Mouse (Mus musculus) neural tube, embryonic 14.5 days (tissue): ENCODE results near the gene Gm20388. TPM values are rescaled to one million over a fixed set of nuclear protein-coding genes. Genes with fewer than 3 reads are reported as not detected.
A peak's percentile ranks its signal among the peaks of the same experiment; 100 is the strongest.

Experiments
- ATAC-seq: fragments of 200-750 bp; cut with Nextera tagmentation; 2 replicates; pipeline ENCODE4 v1.8.0; 2017; ENCODE audit warnings: low read depth, mild to moderate bottlenecking, moderate TSS enrichment, moderate library complexity
- H3K27ac ChIP-seq: fragments of 300-500 bp; sonication (generic); 2 replicates; pipeline ENCODE4 v1.5.1; 2014; ENCODE audit warnings: low read depth, mild to moderate bottlenecking, control low read depth, low read length, moderate library complexity, mixed read lengths
- H3K27me3 ChIP-seq: fragments of 300-500 bp; sonication (generic); 2 replicates; pipeline ENCODE4 v1.6.1; 2014; ENCODE audit warnings: low read length; ENCODE audit not compliant: control insufficient read depth, insufficient read depth
- H3K36me3 ChIP-seq: fragments of 300-500 bp; sonication (generic); 2 replicates; pipeline ENCODE4 v1.6.1; 2014; ENCODE audit warnings: low read length, mixed read lengths; ENCODE audit not compliant: control insufficient read depth, insufficient read depth
- H3K4me1 ChIP-seq: fragments of 300-500 bp; sonication (generic); 2 replicates; pipeline ENCODE4 v1.6.1; 2014; ENCODE audit warnings: low read length; ENCODE audit not compliant: control insufficient read depth, insufficient read depth
- H3K4me2 ChIP-seq: fragments of 300-500 bp; sonication (generic); 2 replicates; pipeline ENCODE4 v1.6.1; 2014; ENCODE audit warnings: mild to moderate bottlenecking, low read depth, low read length, control low read depth
- H3K4me3 ChIP-seq: fragments of 300-500 bp; sonication (generic); 2 replicates; pipeline ENCODE4 v1.5.1; 2014; ENCODE audit warnings: low read depth, low read length, control low read depth, mixed read lengths
- H3K9ac ChIP-seq: fragments of 300-500 bp; sonication (generic); replicated peaks from 2 replicates; pipeline ENCODE4 v1.6.1; 2014; ENCODE audit warnings: low read depth, mild to moderate bottlenecking, control low read depth, low read length, mixed read lengths
- H3K9me3 ChIP-seq: fragments of 300-500 bp; sonication (generic); 2 replicates; pipeline ENCODE4 v1.6.1; 2016; ENCODE audit warnings: low read length; ENCODE audit not compliant: control insufficient read depth
- WGBS: fragments of 180-500 bp; shearing (Covaris S2); extraction: QIAGEN DNeasy Blood & Tissue Kit; methylation state at CpG from one replicate; pipeline ENCODE4 v1.1.7; 2014; 5-methylcytosine and 5-hydroxymethylcytosine counted together
- polyA plus RNA-seq: library from polyadenylated mRNA; unstranded; fragments of >200 nt; fragmentation: Nextera tagmentation; extraction: Ambion mirVana; gene quantifications from 2 replicates; pipeline ENCODE4 v1.2.1, GENCODE M21; 2014

The Gm20388 gene
- polyA plus RNA-seq, 1 experiment from 2014 or later, result 10.3 TPM

- peaks cover 72% of the 10 kb centered on the region for H3K27me3 ChIP-seq
- ATAC-seq, result no peak
- 3% methylated on average over 12 of the region's 12 CpGs for WGBS
- H3K4me2 ChIP-seq, result no peak overlapping the region
- H3K4me3 ChIP-seq, result peak overlapping the region; percentile 3; the same call in 1 of the 2 replicates
- no peak overlapping the region for H3K27ac ChIP-seq
- no peak overlapping the region for H3K9ac ChIP-seq
- H3K4me1 ChIP-seq, result peaks cover 4% of the 10 kb centered on the region; the same call in 1 of the 2 replicates
- H3K36me3 ChIP-seq, result no peaks in the 10 kb centered on the region
- no peaks in the 10 kb centered on the region for H3K9me3 ChIP-seq
These were observed 1209.2 kb downstream of the Gm20388 start for GRCm38 (mm10) chr8:121119635-121120455.

GRCm38 (mm10) chr8:121120456-121121419 lies 1210.1 kb downstream of the Gm20388 start:
- no peak for ATAC-seq
- 3% methylated on average over 17 of the region's 17 CpGs for WGBS
- peak overlapping the region; percentile 0; the same call in 1 of the 2 replicates for H3K4me3 ChIP-seq
- H3K9ac ChIP-seq, result no peak overlapping the region
- no peaks in the 10 kb centered on the region for H3K9me3 ChIP-seq
- no peaks in the 10 kb centered on the region for H3K36me3 ChIP-seq
- H3K4me1 ChIP-seq, result peaks cover 4% of the 10 kb centered on the region; the same call in 1 of the 2 replicates
- no peak overlapping the region for H3K4me2 ChIP-seq
- H3K27ac ChIP-seq, result no peak overlapping the region
- peaks cover 70% of the 10 kb centered on the region for H3K27me3 ChIP-seq

GRCm38 (mm10) chr8:121121704-121122103 lies 1211.1 kb downstream of the Gm20388 start:
- Histone ChIP-seq H3K9me3 (no peaks in the 10 kb centered on the region), H3K4me2 (no peak overlapping the region), H3K27me3 (peaks cover 69% of the 10 kb centered on the region), H3K4me1 (no peaks in the 10 kb centered on the region), H3K9ac (no peak overlapping the region), H3K36me3 (no peaks in the 10 kb centered on the region), H3K27ac (no peak overlapping the region), H3K4me3 (no peak overlapping the region)
- no peak for ATAC-seq
- WGBS, result 6% methylated on average over 8 of the region's 8 CpGs

GRCm38 (mm10) chr8:121122368-121122767 lies 1211.7 kb downstream of the Gm20388 start:
- H3K4me3 ChIP-seq, result no peak overlapping the region
- peaks cover 65% of the 10 kb centered on the region for H3K27me3 ChIP-seq
- H3K4me1 ChIP-seq, result no peaks in the 10 kb centered on the region
- 2% methylated on average over 7 of the region's 7 CpGs for WGBS
- no peak for ATAC-seq
- no peaks in the 10 kb centered on the region for H3K9me3 ChIP-seq
- no peaks in the 10 kb centered on the region for H3K36me3 ChIP-seq
- H3K9ac ChIP-seq, result no peak overlapping the region
- no peak overlapping the region for H3K27ac ChIP-seq
- no peak overlapping the region for H3K4me2 ChIP-seq

GRCm38 (mm10) chr8:121123113-121123512 lies 1212.5 kb downstream of the Gm20388 start:
- 26% methylated on average over 2 of the region's 2 CpGs for WGBS
- H3K9me3 ChIP-seq, result no peaks in the 10 kb centered on the region
- no peak overlapping the region for H3K4me3 ChIP-seq

GRCm38 (mm10) chr8:121124547-121125239 lies 1214.1 kb downstream of the Gm20388 start:
- no peak overlapping the region for H3K4me3 ChIP-seq
- H3K27ac ChIP-seq, result 0 out of 2 replicates have a peak overlapping the region, but pooled peaks have one; percentile 34
- ATAC-seq, result 0 out of 2 replicates have a peak, but pooled peaks have one; percentile 8
- no peaks in the 10 kb centered on the region for H3K9me3 ChIP-seq
- 0% methylated on average over 17 of the region's 17 CpGs for WGBS
- H3K36me3 ChIP-seq, result no peaks in the 10 kb centered on the region
- no peaks in the 10 kb centered on the region; the same call in 1 of the 2 replicates for H3K4me1 ChIP-seq
- no peak overlapping the region for H3K4me2 ChIP-seq
- peaks cover 69% of the 10 kb centered on the region for H3K27me3 ChIP-seq
- H3K9ac ChIP-seq, result no peak overlapping the region

More at GRCm38 (mm10) chr8:121123113-121123512, 1212.5 kb downstream of the Gm20388 start:
- ATAC-seq, result no peak
- Histone ChIP-seq H3K4me2 (no peak overlapping the region), H3K9ac (no peak overlapping the region), H3K4me1 (no peaks in the 10 kb centered on the region; the same call in 1 of the 2 replicates), H3K27ac (no peak overlapping the region), H3K36me3 (no peaks in the 10 kb centered on the region), H3K27me3 (peaks cover 60% of the 10 kb centered on the region)

GRCm38 (mm10) chr8:121125311-121125876 lies 1214.8 kb downstream of the Gm20388 start:
- no peaks in the 10 kb centered on the region for H3K36me3 ChIP-seq
- H3K27ac ChIP-seq, result no peak overlapping the region
- no peak overlapping the region for H3K9ac ChIP-seq
- no peaks in the 10 kb centered on the region; the same call in 1 of the 2 replicates for H3K4me1 ChIP-seq
- ATAC-seq, result peak; percentile 71; the same call in 1 of the 2 replicates
- no peak overlapping the region for H3K4me3 ChIP-seq
- H3K4me2 ChIP-seq, result peak overlapping the region; percentile 26; the same call in 1 of the 2 replicates
- H3K27me3 ChIP-seq, result peaks cover 63% of the 10 kb centered on the region
- under 1% methylated on average over 36 of the region's 36 CpGs for WGBS
- no peaks in the 10 kb centered on the region for H3K9me3 ChIP-seq

- Histone ChIP-seq H3K27me3 (peaks cover 64% of the 10 kb centered on the region), H3K4me1 (no peaks in the 10 kb centered on the region; the same call in 1 of the 2 replicates), H3K4me2 (no peak overlapping the region), H3K9ac (no peak overlapping the region), H3K27ac (no peak overlapping the region), H3K36me3 (no peaks in the 10 kb centered on the region), H3K4me3 (no peak overlapping the region), H3K9me3 (no peaks in the 10 kb centered on the region)
- no peak for ATAC-seq
- 3% methylated on average over 6 of the region's 6 CpGs for whole genome bisulfite sequencing
These were observed 1215.5 kb downstream of the Gm20388 start for GRCm38 (mm10) chr8:121126191-121126590.
